Mouse (Mus musculus): ENCODE data around the gene Proser3.

Proser3 gene

GRCm38 (mm10) chr7:30581547-30581946 lies 29.4 kb upstream of the Proser3 start:
- in situ Hi-C loops (cut with MboI, MseI) = no loop called here

GRCm38 (mm10) chr7:30579950-30580349 lies 27.9 kb upstream of the Proser3 start:
- in situ Hi-C loops (cut with MboI, MseI) = no loop called here

DNA sequence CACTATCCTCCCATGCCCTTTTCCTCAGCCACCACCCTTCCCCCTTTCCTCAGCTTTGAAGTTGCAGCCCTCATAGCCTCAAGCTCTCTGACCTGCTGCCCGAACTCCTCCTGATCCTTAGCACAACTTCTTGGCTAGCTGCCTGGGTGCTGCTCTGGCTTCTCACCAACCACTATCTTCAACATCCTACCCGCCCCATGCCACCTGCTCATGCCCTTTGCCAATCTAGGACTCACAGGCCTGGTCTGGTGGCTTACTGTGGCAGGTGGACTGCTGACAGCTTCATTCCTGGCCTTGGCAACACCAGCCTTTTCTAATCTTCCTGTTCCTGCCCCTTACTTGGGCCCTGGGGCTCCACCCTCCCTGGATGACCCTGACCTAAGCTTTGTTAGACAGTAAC lies 20.9 kb upstream of the Proser3 start:
- in situ Hi-C loops (cut with MboI, MseI) = no loop called here

DNA sequence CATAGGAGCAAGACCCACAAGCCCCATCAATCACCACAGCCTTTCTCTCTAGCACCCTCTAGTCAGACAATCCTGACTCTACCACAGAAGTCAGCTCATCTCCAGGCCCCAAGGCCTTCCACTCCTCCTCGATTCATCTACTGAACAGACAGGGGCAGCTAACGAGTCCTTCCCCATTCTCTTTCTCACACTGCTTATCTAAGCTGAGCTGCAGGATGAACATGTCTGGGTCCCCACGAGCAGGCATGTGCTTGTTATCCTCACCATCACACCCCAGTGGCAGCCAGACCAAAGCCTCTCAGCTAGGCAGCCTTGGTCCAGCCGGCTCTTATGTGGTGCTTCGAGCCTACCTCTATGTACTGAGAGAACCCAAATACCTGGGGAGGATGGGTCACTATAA lies 20.3 kb upstream of the Proser3 start:
- in situ Hi-C loops (cut with MboI, MseI) = no loop called here

- in situ Hi-C loops (cut with MboI, MseI) = no loop called here
These were observed 15.5 kb upstream of the Proser3 start for GRCm38 (mm10) chr7:30567555-30567954.

- in situ Hi-C loops (cut with MboI, MseI) = no loop called here
These were observed 13.9 kb upstream of the Proser3 start for GRCm38 (mm10) chr7:30566033-30566432.

- in situ Hi-C loops (cut with MboI, MseI) = no loop called here
These were observed 13.0 kb upstream of the Proser3 start, which contains the start of gene Igflr1 for GRCm38 (mm10) chr7:30564970-30565571. Gene Igflr1 (plus strand): TSS chr7:30565427.

DNA sequence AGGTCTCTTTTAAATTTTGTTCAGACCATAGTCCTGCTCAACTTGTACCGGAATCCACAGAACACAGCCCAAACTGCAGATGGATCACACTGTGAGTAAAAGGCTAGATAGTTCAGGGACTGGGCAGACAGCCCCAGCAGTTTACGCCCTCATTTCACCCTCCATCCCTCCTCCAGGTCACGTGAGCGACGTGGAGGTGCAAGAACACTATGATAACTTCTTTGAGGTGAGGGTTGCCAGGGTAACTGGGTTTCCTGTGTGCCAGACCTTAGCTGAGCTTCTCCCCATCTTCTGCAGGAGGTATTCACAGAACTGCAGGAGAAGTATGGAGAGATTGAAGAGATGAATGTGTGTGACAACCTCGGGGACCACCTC lies 11.8 kb upstream of the Proser3 start:
- in situ Hi-C loops (cut with MboI, MseI) = no loop called here

GRCm38 (mm10) chr7:30563117-30563905 lies 11.2 kb upstream of the Proser3 start, which contains the start of the genes U2af1l4, Gm49396 and Psenen:
Gene U2af1l4 (plus strand): TSS chr7:30563301.
Gene Gm49396 (plus strand): TSS chr7:30563344.
Gene Psenen (minus strand): TSS chr7:30563627.
- in situ Hi-C loops (cut with MboI, MseI) = no loop called here

- in situ Hi-C loops (cut with MboI, MseI) = no loop called here
These were observed 10.5 kb upstream of the Proser3 start for GRCm38 (mm10) chr7:30562526-30563116.

DNA sequence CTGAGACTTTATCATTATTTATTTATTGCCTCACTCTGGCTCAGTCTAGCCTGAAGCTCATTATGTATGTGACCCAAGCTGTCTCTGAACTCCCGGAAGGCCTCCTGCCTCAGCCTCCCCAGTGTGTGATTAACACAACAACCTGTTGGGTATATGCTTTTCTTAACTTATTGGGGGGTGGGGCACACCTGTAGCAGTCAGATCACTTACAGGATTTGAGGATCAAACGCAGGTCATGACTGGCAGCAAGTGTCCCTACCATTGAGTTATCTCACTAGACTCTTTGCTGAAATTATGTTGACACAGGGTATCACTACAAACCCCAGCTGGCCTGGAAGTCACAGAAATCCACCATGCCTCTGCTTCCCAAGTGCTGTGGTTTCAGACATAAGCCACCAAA lies 8.2 kb upstream of the Proser3 start:
- in situ Hi-C loops (cut with MboI, MseI) = no loop called here

- in situ Hi-C loops (cut with MboI, MseI) = no loop called here
These were observed 7.4 kb upstream of the Proser3 start, which contains the start of gene Lin37 for GRCm38 (mm10) chr7:30559443-30559954. Gene Lin37 (minus strand): TSS chr7:30559838.

DNA sequence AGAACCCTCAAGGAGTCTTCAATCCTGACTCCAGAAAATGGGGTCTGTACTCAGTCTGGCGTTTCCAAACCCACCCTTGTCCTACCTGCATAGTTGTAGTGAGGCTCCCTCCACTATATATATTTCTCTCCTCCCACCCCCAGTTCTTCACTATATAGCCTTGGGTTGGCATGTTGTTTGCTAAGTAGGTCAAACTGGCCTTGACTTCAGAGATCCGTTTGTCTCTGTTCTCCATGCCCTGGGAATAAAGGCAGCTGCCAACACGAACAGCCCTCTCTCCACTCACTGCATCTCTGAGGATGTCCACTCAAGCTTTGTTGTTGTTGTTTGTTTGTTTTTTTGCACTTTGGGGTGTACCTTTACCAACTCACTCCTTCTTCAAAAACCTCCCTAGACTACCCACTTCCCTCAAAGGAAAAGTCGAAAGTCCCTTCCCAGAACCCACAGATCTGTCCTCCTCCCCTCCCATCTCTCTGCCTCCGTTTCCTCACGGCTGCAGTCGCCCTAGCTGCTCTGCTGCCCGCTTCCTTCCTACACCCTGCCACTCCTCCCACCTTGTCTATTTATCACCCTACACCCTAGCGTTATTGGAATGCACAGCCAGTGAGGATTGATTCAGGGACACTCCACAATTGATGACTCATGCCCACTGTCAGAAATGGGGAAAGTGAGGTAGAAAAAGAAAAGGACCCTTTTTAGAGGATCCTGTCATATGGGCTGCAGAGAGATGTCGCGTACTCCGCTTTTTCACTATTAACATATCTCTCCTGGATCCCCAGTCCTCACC lies 6.8 kb upstream of the Proser3 start:
- in situ Hi-C loops (cut with MboI, MseI) = no loop called here

DNA sequence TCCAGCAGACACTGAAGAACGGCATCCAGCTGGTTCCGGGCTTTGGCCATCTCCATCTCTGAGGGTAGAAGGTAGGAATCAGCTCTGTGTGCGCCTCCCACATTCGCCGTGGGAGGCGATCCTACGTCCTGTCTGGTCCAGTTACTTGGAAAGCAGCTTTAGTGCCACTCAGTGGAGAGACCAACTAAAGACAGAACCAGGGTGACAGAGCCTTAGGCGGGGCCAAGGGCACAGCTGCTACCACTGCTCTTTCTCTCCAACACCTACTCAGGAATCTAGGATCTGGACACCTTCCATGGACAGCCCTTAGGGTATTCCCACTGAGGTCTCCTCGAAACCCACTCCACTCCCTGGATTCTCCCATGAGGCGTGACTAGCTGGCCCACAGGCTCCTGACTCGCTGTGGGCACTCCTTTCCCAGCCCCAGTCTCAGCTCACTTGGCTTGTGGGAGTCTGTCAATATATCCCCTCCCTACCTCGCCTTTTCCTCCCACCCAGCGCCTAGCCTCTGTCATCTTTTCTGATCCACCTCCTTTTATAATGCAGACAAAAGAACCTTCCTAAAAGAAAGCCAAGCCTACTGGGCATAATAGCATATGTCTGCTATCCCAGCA lies 5.9 kb upstream of the Proser3 start:
- in situ Hi-C loops (cut with MboI, MseI) = no loop called here

GRCm38 (mm10) chr7:30556894-30557536 lies 4.9 kb upstream of the Proser3 start:
- in situ Hi-C loops (cut with MboI, MseI) = no loop called here

GRCm38 (mm10) chr7:30553810-30554584 lies 1.9 kb upstream of the Proser3 start:
- in situ Hi-C loops (cut with MboI, MseI) = no loop called here

DNA sequence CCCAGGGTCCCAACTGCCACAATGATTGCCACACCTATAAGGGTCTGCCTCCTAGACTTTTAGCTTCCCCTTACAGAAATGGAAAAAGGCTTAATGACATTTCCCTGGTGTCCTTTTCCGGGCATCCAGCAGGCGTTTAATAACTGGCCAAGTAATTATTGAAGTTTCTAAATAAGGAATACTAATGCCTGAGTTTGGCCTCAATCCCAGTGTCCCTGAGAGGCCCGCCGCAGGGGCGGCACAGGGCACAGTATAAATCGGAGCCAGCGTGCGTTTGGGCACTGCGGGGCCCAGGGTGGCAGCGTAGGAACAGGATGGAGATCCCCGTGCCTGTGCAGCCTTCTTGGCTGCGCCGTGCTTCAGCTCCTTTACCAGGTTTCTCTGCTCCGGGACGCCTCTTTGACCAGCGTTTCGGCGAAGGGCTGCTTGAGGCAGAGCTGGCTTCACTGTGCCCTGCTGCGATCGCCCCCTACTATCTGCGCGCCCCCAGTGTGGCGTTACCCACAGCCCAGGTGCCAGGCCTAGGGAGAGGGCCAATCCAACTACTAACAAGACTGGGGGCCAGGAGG lies 1.0 kb upstream of the Proser3 start:
- in situ Hi-C loops (cut with MboI, MseI) = no loop called here

DNA sequence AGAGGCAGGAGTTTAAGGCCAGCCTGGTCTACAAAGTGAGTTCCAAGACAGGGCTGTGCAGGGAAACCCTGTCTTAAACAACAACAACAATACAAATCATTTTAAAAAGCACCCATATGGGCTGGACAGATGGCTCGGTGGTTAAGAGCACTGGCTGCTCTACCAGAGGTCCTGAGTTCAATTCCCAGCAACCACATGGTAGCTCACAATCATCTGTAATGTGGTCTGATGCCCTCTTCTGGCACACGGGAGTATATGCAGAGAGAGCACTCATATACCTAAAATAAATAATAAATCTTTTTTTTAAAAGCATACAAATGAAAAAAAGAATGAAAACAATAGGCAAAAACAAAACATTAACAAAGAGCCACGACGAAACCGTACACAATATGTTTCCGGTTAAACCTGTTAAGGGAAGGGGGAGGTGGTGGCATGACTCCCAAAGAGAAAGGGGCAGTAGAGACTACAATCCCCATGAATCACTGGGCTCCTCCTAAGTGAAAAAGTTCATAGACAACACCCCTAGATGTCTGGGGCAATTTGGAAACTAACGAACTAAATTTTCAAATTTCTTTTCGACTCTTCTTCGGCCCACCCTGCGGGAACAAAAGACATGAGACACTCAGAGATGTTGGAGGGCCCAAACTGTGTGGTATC lies 526 bp downstream of the Proser3 start:
- in situ Hi-C loops (cut with MboI, MseI) = no loop called here

DNA sequence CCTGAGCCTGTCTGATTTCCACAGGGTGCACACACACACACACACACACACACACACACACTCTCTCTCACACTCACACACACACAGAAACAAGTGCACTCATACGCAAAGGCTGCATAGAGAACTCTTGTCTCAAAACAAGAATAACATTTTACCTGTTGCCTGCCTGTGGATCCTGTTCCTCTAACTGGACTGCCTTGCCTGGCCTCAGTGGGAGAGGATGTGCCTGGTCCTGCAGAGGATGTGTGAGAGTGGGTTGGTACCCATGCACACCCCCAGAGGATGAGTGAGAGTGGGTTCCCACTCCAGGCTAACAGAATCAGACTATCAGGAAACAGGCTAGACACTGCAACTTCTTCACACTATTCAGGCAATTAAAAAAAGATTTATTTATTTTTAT lies 1.5 kb downstream of the Proser3 start:
- in situ Hi-C loops (cut with MboI, MseI) = no loop called here

Measured in regulatory T cell (primary cell).